Mouse (Mus musculus) skeletal muscle tissue, adult 2 months (tissue): ENCODE measurements around the gene Six2.

Experiments
- DNase-seq: peaks from one replicate; pipeline ENCODE4 v3.0.0-alpha.2; 2012; ENCODE audit warnings: low read depth, low spot score

The Six2 gene

DNA sequence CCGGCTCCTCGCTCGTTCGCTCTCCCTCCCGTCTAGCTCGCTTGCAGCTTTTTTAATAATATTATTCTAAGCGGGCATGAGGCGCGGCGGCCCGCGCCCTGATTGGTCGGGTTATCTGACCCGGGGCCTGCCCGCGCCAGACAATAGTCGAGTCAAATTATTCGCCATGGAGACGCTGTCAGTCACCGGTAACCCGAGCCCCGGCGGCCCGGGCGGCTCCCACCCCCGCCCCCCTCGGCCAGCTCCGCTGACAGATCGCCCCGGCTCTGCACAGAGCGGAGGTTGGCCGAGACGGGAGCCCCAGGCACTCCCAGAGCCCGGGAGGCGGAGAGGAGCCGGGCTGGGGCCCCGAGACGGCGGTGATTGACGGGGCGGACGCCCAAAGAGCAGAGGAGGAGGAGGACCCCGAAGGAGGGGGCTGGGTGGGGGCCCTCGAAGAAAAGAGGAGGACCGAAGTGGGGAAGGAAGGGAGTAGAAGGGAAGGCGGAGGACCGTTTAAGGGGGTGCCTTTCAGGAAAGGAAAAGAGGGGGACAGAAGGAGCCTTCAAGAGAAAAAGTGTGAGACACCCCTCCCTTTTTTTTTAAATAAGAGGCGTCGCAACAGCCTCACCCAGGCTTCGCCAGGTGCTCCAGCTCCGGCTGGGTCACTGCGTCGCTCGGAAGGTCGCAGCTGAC is at the start of gene Six2:
TSS of gene Six2 (minus strand) at position 39 of the 675 bp plus-strand sequence.
- peak; percentile 75 for DNase-seq

DNA sequence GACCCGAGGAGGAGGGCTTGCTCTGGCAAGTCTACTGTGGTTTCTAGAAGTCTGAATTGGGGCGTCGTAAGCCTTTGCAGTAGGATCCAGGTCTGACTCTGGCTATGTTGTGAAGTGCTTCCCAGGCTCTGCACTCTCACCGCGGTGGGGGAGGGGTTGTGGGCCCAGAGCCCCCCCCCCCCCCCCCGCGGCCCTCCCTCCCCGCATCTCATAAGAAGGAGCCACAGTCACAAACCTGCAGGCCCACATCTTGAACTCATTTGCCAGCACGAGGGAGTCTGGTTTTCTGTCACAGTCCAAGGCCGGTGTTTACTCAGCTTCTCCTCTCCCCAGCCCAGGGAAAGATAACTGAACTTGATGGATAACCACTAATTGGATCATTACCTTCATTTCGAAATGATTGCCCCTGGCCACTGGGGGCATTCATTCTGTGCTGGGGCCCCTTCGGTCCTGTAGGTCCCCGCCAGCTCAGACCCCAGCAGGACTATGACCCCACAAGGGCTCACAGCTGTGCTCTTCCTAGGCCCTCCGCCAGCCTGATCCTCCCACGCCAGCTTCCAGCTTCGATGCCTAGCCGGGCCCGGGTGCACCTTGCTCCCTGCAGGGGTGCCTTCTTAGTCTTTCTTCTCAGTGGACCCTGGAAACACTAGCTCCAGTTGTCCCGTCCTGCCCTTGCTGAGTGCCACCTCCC is 49.2 kb upstream of the Six2 start:
- DNase-seq: no peak

DNA sequence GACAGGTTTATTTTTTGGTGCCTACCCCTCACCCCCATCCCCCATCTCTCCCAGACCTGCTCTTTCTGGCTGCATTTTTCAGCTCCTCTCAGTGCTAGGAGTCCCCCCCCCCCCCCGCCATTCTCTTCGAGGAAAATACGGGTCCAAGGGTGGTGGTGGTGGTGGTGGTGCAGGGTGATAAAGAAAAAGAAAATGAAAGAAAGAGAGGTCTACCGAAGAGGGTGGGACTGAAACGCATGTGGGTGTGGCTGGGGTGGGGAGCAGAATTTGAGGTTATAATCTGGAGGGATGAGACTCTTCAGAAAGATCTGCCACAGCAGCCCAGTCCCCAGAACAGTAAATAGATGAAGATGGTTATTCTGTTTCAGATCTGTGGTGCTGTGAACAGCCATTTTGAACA is 43.3 kb upstream of the Six2 start:
- no peak for DNase-seq

DNA sequence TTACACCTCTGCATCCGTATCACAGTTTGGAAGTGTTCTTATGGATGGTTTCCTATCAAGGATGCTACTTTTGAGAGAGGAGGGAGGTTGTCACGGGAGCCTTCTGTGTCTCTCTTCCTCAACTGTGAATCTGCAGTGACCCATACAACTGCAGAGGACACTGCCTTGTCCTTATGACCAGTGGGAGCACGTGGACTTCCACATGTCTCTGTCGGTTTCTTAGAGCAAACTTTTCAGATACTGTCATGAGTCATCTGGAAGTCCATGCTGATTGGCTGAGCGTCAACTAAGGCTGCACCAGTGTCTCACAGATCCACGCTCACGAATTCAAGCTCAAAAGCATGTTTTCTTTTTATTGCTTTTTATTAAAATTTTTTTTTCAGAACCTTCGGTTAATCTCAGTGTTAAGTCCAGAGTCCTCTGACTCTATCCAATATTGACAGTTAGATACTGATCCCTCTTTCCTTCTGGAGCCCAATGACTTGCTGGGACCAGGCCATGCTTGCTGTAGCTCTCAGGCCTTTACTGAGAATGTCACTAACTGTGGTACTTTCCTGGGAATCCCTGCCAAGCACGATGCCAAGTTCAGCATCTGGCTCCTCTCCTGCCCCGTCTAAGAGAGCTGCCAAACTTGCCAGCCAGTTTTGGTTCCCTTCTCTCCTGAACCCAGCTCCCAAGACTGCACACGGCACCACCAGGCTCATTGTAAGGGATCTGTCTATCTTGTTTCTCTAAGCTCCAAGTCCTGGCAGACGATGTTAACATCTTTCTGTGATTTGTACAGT is 42.3 kb upstream of the Six2 start:
- DNase-seq: no peak

DNA sequence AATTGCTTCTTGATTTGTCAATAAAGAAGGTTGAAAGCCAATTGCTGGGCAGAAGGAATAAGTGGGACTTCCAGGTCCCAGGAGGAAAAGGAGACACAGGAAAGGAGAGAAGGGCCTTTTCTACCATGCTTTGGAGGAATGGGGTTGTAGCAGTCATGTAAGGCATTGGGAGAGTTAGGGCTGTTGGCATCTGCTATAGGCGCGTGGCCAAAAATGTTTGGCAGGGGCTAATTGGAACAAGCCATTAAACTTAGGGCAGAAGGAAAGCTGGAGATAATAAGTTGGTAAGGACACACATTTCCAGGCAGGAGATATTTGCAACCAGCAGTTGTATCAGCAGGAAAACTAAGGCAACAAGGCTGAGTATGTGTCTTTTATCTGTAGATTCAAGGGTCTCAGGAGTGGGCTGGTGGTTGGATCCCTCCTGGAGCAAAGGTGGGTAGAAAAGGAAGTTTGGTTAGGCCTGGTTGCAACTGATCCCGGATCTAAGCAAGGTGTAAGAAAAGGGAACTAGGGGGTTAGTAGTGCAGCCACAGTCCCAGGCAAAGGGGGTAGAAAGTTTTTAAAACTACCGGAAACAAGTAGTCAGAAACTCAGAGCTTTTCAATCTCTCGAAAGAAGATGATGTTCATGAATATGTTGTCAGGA is 40.1 kb upstream of the Six2 start:
- DNase-seq: peak; percentile 9

DNA sequence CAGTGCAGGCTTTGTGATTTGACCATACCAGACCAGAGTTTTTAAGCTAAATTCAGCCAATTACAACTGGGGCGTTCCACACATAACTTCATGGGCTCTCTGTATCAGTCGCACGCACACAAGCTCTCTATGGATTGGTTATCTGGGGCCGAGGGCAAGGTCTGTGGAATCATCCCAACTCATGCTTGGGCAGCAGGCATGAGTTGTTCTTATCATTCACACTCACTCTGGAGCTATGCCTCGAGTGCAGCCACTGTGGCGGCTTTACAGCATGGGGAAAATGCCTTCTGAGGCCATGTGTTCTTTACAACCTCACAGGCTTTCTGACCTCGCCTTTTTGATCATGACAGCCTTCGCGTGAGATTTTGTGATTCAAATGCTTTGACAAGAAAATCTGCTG is 37.9 kb upstream of the Six2 start:
- no peak for DNase-seq

DNA sequence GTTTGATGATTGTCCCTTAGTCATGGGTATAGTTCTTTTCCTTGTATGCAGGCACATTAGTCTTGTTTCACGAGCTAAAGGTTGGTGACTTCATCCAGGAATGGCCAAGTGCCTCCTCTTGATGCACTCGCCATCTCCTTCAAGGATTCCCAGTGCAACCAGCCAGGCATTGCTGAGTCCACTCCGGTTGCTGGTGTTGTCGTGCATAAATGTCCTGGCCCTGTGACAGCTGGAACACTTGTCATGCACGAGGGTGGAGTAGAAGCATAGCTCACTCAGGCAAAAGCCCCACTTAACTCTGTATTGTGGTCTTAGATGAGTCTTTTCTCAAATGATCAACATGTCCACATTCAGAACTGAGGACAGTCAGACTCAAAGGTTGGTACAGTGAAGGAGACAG is 35.1 kb upstream of the Six2 start:
- no peak for DNase-seq

DNA sequence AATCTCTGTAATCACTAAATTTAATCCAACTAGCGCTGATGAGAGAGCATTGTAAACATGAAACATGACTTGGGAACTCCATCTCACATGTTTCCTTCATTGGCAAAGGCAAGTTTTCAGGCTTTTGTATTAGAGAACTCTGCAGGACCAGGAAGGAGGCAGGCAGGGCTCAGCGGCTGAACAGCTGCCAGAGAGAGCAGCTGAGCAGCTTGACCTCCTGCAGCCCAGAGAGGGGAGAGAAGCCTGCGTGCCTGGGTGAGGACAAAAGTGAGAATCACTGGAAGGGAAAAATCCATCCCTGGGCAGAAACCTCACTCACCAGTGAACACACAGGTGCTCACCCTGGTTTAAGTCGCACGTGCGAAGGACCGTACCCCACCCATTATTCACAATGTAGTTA is 29.2 kb upstream of the Six2 start:
- DNase-seq: no peak

DNA sequence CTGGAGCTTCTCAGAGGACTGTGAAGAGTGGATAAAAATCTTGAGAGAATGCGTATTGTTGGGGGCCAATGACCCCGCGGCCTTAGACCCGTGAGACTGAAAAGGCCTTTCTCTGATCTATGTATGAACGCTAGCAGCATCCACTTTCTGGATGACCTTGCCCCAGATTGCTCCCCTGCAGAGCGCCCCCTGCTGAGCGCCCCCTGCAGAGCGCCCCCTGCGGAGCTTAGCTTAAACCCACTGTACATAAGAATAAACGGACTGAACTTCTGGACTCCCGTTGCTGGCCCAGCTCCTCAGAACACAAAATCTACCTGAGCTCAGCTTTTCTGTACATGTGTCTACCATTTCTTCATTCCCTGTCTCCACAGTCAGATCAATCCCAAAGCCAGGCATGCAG is 27.7 kb upstream of the Six2 start:
- DNase-seq: no peak

DNA sequence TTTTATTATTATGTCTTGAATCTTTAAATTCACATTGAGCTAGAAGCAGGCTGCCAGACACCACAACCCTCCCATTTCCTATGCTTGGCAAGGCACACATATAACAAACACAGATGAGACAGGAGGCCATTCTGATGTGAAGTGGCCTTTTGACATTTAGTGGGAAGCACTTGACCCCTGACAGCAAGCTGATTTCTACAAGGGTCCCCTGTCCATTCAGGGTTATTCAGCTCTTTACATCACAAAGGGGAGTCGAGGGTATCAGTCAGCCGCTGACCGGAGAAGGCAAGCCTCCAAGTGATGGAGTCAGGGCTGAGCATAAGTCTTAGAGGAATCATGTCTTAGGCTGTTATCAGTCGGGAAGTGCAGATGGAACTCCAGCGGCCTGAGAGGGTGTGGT is 26.3 kb upstream of the Six2 start:
- no peak for DNase-seq

DNA sequence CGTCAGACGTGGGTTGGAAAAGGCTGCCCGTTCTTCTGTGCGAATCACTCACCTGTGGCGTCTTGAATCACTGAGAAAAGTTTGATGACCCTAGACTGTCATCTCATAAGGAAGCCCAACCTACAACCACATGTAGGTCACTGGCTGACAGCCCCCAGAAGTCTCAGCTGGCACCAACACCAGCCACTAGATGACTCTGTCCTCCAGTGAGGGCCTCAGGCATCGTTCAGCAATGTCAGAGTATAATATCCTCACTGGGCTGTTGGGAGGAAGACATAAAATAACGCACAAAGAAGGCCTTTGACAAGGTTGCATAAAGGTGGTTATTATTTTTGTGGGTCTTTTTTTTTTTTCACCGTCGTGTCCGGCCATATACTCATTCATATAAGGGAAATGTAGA is 24.8 kb upstream of the Six2 start:
- no peak for DNase-seq

DNA sequence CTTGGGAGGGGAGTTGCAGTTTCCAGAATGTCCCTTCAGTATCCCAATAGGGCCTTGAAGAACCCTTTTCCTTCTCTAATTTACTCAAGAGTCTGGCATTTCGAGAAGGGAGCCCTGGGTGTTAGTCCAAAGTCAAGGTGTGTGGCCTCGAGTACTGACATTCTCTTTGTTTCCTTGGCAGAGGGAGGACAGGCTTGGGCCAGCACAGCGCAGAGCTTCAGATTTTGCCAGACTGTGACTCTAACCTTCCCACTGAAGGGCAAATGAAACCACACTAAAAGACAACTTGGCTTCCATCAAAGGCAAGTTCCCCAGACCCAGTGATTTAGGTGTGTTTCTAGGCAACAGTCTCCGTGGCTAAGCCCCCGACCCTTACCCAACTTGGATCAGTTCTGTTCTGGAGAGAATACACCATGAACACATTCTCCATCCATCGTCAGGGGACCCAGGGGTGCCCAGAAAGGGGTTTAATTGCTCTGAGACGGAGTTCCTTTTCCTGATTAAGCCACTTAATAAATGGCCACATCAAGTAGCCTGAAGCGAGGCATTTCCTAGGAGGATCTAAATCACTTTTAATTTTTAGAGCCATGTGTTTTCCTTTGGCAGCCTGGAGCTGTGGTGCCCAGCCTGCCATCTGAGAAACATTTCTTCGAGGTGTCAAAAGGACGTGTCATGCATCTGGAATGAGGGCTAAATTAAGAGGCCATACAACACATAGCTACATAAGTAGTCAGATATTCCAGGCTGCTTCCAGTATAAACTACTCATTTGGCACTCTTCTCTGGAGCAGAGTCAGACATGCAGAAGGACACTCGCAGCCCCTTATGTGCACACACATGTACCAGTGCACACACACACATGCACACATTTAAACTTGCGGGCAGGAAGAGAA is 16.5 kb upstream of the Six2 start:
- DNase-seq: no peak

DNA sequence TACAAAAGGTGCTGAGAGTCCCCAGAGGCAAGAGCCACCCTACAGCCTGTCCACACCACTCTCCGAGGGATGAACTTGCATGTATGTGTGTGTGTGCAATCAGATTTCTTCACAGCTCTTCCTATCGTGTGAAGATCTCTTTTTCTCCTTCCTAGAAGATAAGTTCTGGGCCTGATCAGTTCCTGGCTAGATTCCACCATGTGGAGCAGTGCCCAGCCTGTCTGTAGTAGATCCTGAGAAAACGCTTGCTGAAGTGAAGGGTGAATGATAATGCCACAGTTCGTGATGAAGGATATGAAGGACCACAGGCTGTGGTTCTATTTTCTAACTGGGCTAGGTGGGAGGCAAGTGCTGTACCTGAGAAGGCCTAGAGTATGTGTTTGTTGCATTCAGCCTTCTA is 12.0 kb upstream of the Six2 start:
- DNase-seq: no peak

DNA sequence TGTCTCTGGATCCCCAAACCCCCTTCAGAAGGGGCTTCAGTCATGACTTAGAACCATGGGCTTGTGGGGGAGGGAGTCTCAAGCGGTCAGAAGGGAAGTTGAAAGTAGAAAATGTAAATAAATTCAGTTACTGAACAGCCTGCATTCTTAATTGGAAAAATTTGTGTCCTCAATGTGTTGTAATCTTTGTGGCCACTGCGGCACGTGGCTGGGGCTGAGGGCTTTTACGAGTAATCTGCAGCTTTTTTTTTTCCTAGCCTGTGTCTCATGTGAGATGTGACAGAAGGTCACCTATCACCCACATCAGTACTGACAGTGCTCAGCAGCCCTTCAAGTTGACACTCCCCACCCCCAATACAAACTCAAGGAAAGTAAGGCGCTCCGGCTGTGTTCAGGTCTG is 10.6 kb upstream of the Six2 start:
- DNase-seq: no peak

DNA sequence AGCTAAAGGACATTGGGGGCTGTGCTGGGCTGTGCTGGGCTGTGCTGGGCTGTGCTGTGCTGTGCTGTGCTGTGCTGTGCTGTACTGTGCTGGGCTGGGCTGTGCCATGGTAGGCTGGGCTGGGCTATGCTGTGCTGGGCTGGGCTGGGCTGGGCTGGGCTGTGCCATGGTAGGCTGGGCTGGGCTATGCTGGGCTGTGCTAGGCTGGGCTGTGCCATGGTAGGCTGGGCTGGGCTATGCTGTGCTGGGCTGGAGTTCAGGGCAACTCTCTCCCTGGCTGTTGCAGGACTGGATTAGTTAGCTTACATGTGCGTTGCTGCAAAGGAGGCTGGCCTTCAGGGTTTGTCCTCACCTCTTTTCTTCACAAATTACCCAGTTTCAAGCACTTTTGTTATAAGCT is 9.9 kb upstream of the Six2 start:
- no peak for DNase-seq

DNA sequence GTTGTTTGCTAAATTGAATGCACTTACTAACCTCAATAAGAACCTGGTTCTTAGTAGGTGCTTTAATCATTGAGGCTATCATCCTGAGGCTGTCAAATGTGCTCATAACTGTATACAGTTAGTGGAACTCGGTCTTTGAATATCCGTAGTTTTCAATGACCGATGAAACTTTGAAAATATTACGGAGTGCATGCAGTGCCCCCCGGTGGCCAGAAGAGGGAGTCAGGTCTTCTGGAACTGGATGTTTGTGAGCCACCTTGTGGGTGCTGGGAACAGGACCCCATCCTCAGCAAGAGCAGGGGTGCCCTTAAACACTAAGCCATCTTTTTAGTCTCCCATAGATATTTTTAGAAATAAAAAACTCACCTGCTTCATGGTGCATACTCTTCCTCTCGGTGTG is 6.4 kb upstream of the Six2 start:
- DNase-seq: no peak

DNA sequence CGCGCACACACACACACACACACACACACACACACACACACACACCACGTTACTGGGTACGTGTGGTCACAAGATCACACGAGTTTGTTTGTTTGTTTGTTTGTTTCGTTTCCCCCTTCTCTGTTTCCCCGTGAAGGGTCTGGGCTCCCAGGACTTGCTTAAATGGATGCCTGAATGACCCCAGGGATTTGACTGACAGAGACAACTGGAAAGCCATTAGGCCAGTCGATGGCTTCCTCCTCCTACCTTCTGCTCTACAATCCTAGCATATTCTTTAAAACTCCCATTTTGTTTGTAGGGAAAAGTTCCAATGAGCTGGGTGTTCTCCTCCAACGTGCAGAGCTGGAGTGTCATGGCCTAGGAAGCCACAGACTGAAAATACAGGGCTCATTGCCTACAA is 5.0 kb upstream of the Six2 start:
- no peak for DNase-seq

DNA sequence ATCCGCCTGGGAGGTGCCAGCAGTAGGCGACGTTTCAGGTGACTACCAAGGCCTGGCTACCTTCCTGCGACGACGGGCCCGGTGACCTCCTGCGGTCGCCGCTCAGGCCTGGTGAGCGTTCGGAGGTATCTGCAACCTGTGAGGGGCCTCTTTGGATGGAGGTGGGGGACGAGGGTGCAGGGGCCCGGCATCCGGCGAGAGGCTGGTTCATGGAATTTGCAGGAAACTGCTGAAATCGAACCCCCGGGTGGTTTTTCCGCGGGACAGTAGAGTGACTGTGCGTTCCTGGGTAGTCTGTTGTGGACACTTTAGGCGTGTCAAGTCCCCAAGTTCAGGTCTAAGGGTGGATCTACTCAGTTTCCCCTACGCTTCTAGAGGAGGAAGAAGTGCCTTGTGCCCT is 4.5 kb upstream of the Six2 start:
- DNase-seq: no peak

DNA sequence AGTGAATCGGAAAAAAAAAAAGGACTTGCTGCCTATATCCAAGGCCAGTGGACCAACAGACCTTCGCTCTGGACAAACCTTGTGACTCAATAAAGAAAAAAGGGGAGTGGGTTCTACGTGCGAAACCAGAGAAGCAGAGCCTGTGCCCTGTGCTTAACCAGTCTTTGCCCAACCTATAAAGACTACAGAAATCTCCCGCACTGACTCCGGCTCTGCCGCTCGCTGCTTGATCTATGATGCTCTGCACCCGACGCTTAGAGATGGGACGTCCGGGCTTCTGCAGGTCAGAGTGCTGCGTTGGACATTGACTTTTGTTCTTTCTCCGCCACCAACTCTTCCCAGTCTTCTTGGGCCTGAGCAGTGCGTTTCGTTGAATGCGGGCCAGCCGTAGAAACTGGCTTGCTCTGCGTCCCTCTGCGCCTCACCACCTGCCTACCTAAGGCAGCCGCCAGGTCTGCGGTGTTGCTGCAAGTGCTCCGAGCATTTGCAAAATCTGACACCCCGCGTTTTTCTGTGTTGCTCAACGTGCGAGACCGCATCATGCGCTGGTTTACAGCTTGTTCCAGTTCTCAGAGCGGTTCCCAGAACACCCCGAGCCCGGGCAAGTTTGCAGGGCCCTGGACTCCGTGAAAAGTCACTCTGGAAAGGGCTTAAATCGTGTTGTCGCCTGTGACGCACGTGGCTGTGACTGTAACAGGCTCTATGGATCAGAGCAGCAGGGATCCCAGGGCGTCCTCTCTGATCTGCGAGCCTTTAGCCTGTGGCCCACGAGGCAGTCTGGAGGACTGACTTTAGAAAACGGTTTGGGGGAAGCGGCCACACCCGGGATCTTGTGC is 3.8 kb upstream of the Six2 start:
- DNase-seq: no peak

DNA sequence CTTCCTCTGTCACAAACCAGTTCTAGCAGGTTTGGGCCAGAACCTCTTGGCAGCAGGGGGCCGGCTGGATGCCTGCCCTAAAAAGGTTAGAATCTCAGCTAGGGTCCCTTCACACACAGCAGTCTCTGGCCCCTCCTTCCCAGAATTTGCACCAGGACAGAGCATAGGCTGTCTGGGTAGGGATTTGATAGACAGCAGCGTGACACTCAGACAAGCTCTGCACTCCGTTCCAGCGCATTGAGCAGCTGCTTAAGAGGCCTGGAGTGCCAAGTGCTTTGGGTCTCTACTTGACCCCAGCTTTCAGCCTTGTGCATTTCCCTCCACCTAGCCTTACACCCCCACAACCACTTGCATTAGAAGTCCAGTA is 2.9 kb upstream of the Six2 start:
- no peak for DNase-seq
